Mouse (Mus musculus) natural killer cell, adult 2 months (primary cell): ENCODE measurements around the gene Srrm2.
A peak's percentile ranks its signal among the peaks of the same experiment; 100 is the strongest.
"Not testable (repeated sequence)": the region's sequence is repeated elsewhere in the genome, so short reads cannot be mapped to it uniquely, and the experiment has no call there.

Source experiments
- DNase-seq, 2 experiments: peaks; one replicate each; pipeline ENCODE4 v3.0.0; 2022; ENCODE audit warnings: low spot score in 2 of 2

Gene Srrm2

GRCm38 (mm10) chr17:23770493-23770892 lies 19.8 kb upstream of the Srrm2 start:
- DNase-seq = no peak

GRCm38 (mm10) chr17:23770896-23771283 lies 19.4 kb upstream of the Srrm2 start:
- no peak for DNase-seq

GRCm38 (mm10) chr17:23771284-23772218 lies 18.8 kb upstream of the Srrm2 start, which contains the start of gene Flywch1:
TSS of gene Flywch1 (minus strand) at chr17:23771602.
- peak; percentile 93 to 95 for DNase-seq

- DNase-seq = not testable (repeated sequence)
These were observed 18.1 kb upstream of the Srrm2 start for GRCm38 (mm10) chr17:23772219-23772556.

GRCm38 (mm10) chr17:23773676-23774075 lies 16.7 kb upstream of the Srrm2 start:
- DNase-seq = no peak

GRCm38 (mm10) chr17:23774090-23774489 lies 16.2 kb upstream of the Srrm2 start:
- DNase-seq = peak; percentile 82 to 89

GRCm38 (mm10) chr17:23776216-23776615 lies 14.1 kb upstream of the Srrm2 start:
- no peak for DNase-seq

- no peak for DNase-seq
These were observed 13.2 kb upstream of the Srrm2 start for GRCm38 (mm10) chr17:23777141-23777540.

GRCm38 (mm10) chr17:23778447-23778846 lies 11.9 kb upstream of the Srrm2 start:
- no peak for DNase-seq

- DNase-seq = no peak
These were observed 7.0 kb upstream of the Srrm2 start for GRCm38 (mm10) chr17:23783352-23783751.

- peak; percentile 44 to 63 for DNase-seq
These were observed 4.5 kb upstream of the Srrm2 start, which contains the start of gene Flywch2 for GRCm38 (mm10) chr17:23785561-23786471. TSS of gene Flywch2 (minus strand) at chr17:23786081.

- no peak for DNase-seq
These were observed 3.8 kb upstream of the Srrm2 start for GRCm38 (mm10) chr17:23786510-23786931.

- DNase-seq = no peak
These were observed 1.4 kb upstream of the Srrm2 start for GRCm38 (mm10) chr17:23788973-23789372.

GRCm38 (mm10) chr17:23789749-23790268 lies 523 bp upstream of the Srrm2 start:
- no peak for DNase-seq

- DNase-seq = no peak
These were observed 686 bp downstream of the Srrm2 start for GRCm38 (mm10) chr17:23791079-23791357.

GRCm38 (mm10) chr17:23795323-23795722 lies 5.0 kb downstream of the Srrm2 start:
- DNase-seq = no peak

- DNase-seq = peak in 1 of 2 experiments; percentile 48
These were observed 7.0 kb downstream of the Srrm2 start for GRCm38 (mm10) chr17:23797316-23797715.

- DNase-seq = no peak
These were observed 11.3 kb downstream of the Srrm2 start for GRCm38 (mm10) chr17:23801627-23802026.

- DNase-seq = peak; percentile 97 to 98
These were observed 12.5 kb downstream of the Srrm2 start for GRCm38 (mm10) chr17:23802746-23803365.

GRCm38 (mm10) chr17:23803366-23804041 lies 13.2 kb downstream of the Srrm2 start:
- DNase-seq = no peak

GRCm38 (mm10) chr17:23804426-23805085 lies 14.2 kb downstream of the Srrm2 start:
- DNase-seq = no peak
